Mouse (Mus musculus) liver, embryonic 13.5 days (tissue): ENCODE measurements around the gene Krt10. TPM values are rescaled to one million over a fixed set of nuclear protein-coding genes. Genes with fewer than 3 reads are reported as not detected.

Experiments used
- ATAC-seq: fragments of 200-750 bp; cut with Nextera tagmentation; 2 replicates; pipeline ENCODE4 v1.8.0; 2017; ENCODE audit warnings: low read depth, mild to moderate bottlenecking, moderate number of reproducible peaks, moderate library complexity
- DNase-seq: peaks from one replicate; pipeline ENCODE4 v3.0.0; 2022
- H3K27ac ChIP-seq: fragments of 300-500 bp; sonication (generic); 2 replicates; pipeline ENCODE4 v1.5.1; 2015; ENCODE audit warnings: moderate library complexity, mild to moderate bottlenecking, inconsistent platforms
- H3K27me3 ChIP-seq: fragments of 300-500 bp; sonication (generic); 2 replicates; pipeline ENCODE4 v1.6.1; 2015; ENCODE audit warnings: mild to moderate bottlenecking, inconsistent platforms
- H3K36me3 ChIP-seq: fragments of 300-500 bp; sonication (generic); 2 replicates; pipeline ENCODE4 v1.6.1; 2015; ENCODE audit warnings: mild to moderate bottlenecking, inconsistent platforms
- H3K4me1 ChIP-seq: fragments of 300-500 bp; sonication (generic); replicated peaks from 2 replicates; pipeline ENCODE4 v1.6.1; 2015; ENCODE audit warnings: inconsistent platforms
- H3K4me2 ChIP-seq: fragments of 300-500 bp; sonication (generic); 2 replicates; pipeline ENCODE4 v1.6.1; 2015; ENCODE audit warnings: inconsistent platforms, mild to moderate bottlenecking, moderate library complexity
- H3K4me3 ChIP-seq: fragments of 300-500 bp; sonication (generic); replicated peaks from 2 replicates; pipeline ENCODE4 v1.5.1; 2015; ENCODE audit warnings: mild to moderate bottlenecking, inconsistent platforms
- H3K9ac ChIP-seq: fragments of 300-500 bp; sonication (generic); 2 replicates; pipeline ENCODE4 v1.6.1; 2015; ENCODE audit warnings: mild to moderate bottlenecking, inconsistent platforms
- H3K9me3 ChIP-seq: fragments of 300-500 bp; sonication (generic); replicated peaks from 2 replicates; pipeline ENCODE4 v1.6.1; 2016; ENCODE audit warnings: inconsistent platforms
- WGBS: fragments of 180-500 bp; shearing (Covaris S2); methylation state at CpG from one replicate; pipeline ENCODE4 v1.1.7; 2015; ENCODE audit not compliant: insufficient replicate concordance; 5-methylcytosine and 5-hydroxymethylcytosine counted together
- polyA plus RNA-seq: library from polyadenylated mRNA; unstranded; fragments of >200 nt; fragmentation: Nextera tagmentation; extraction: Ambion mirVana; gene quantifications from 2 replicates; pipeline ENCODE4 v1.2.1, GENCODE M21; 2015

Krt10 gene
- polyA plus RNA-seq, 1 experiment from 2014 or later: 4.2 TPM

DNA sequence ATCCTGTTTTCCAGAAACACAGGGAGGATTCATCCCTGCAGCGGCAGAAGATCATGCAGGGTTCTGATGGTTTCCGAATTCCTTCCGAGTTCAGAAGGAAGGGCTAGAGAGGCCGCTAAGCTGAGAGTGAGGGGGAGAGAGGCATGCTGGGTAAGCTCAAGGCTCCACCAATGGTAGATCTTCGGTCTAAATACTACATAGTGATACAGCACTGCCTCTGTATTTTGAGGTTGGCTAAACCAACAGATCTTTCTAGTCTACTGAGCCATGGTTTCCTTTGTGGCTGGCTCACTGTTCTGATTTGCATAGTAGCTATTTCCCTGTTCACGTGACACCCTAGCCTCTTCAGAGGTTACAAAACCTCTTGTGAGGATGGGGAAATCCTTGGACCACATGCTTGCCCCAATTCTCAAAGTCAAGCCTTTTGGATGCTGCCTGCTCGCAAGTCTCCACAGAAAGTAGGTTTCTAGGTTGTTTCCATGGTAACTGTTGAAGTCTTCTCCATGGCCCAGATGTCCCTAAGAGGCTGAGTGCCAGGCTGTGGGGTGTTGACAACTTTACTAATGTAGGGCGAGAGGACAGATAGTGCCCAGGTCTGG is 19.2 kb downstream of the Krt10 start:
- Histone ChIP-seq H3K27ac (no peak overlapping the region), H3K4me3 (no peak overlapping the region), H3K27me3 (no peaks in the 10 kb centered on the region), H3K4me2 (no peak overlapping the region), H3K9ac (no peak overlapping the region), H3K4me1 (no peaks in the 10 kb centered on the region), H3K9me3 (no peaks in the 10 kb centered on the region), H3K36me3 (no peaks in the 10 kb centered on the region)
- ATAC-seq (no peak), DNase-seq (no peak)
- WGBS: 65% methylated on average over 8 of the region's 8 CpGs

DNA sequence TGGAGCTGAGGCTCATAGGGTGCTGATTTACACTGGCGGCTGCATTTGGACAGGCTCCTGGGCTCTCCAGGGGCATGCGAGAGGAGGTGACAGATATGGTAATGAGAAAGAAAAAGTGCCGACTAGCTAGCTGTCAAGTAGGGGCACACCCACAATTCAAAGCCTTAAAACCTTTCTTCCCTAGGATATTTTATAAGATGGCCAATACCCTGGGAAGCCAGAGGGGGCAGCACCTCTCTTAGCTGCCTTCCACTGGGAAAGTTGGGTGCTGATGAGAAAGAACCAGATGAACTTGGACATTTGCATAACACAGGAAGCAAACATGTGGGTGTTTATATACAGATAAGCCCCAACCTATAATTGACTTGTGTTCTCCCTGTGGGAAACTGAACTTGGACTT is 19.9 kb downstream of the Krt10 start:
- 6% methylated on average over 3 of the region's 3 CpGs for WGBS
- H3K27ac ChIP-seq: no peak overlapping the region
- H3K36me3 ChIP-seq: no peaks in the 10 kb centered on the region
- ATAC-seq (no peak), DNase-seq (no peak)
- H3K9ac ChIP-seq: no peak overlapping the region
- H3K9me3 ChIP-seq: no peaks in the 10 kb centered on the region
- no peaks in the 10 kb centered on the region for H3K27me3 ChIP-seq
- H3K4me1 ChIP-seq: no peaks in the 10 kb centered on the region
- no peak overlapping the region for H3K4me2 ChIP-seq
- H3K4me3 ChIP-seq: no peak overlapping the region

DNA sequence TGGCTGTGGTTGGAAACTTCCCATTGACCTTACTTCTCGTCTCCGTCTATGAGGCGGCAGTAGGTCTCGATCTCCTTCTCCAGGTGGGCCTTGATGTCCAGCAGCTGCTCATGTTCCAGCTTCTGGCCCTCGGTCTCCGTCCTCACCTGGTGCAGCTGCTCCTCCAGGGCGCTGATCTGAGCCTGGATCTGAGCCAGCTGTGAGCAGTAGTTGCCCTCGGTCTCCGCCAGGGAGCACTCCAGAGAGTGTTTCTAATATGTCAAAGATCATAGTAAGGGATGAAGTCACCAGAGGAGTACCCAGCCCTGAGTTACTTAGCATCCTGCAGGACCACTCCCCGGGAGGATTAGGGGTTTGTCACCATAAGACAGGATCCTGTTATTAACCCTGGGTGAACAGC is 22.4 kb downstream of the Krt10 start:
- Histone ChIP-seq H3K27me3 (no peaks in the 10 kb centered on the region), H3K9me3 (no peaks in the 10 kb centered on the region), H3K9ac (no peak overlapping the region), H3K4me3 (no peak overlapping the region), H3K27ac (no peak overlapping the region), H3K4me2 (no peak overlapping the region), H3K36me3 (no peaks in the 10 kb centered on the region), H3K4me1 (no peaks in the 10 kb centered on the region)
- WGBS: 33% methylated on average over 10 of the region's 10 CpGs
- ATAC-seq (no peak), DNase-seq (no peak)

DNA sequence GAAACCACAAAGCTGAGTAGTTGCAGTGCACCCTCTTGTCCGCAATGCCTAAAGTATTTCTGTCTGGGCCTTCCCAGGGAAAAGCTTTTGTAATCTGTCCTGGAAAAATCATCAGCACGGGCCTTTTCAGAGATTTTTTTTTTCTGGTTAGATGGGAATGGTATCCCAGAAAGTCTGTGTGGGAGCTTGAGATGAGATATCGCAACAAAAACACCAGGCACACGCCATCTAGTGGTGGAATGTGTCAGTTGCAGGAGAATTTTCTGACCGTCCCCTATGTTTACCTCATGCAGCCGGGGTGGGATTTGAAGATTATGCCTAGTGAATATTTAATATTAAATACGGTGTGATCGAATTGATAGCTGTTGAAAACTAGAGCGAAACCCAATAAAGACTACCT is 24.8 kb downstream of the Krt10 start:
- WGBS: 16% methylated on average over 9 of the region's 9 CpGs
- no peaks in the 10 kb centered on the region for H3K36me3 ChIP-seq
- no peak overlapping the region for H3K4me3 ChIP-seq
- no peak overlapping the region for H3K27ac ChIP-seq
- H3K9ac ChIP-seq: no peak overlapping the region
- H3K4me2 ChIP-seq: no peak overlapping the region
- no peaks in the 10 kb centered on the region; the same call in 1 of the 2 replicates for H3K27me3 ChIP-seq
- H3K4me1 ChIP-seq: no peaks in the 10 kb centered on the region
- DNase-seq (no peak), ATAC-seq (no peak)
- no peaks in the 10 kb centered on the region for H3K9me3 ChIP-seq

DNA sequence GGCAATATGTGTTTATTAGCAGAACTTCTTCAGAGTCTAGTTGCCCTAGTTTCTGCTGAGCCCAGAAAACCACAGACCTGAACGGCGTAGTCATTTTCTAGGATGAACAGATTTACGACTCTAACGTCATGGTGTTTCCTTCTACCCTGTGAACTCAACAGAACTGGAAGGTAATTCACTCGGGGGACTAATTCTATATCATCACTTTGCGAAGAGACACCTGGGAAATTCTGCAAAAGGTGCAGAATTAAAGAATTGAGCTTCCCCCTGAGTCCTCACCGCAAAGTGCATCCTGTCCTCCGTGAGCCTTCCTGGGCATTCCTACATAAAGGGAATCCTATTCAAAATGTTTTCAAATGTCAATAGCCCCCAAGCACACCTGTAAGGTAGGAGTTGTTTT is 27.7 kb downstream of the Krt10 start:
- Histone ChIP-seq H3K9ac (no peak overlapping the region), H3K4me1 (no peaks in the 10 kb centered on the region), H3K4me2 (no peak overlapping the region), H3K4me3 (no peak overlapping the region), H3K27me3 (no peaks in the 10 kb centered on the region; the same call in 1 of the 2 replicates), H3K9me3 (no peaks in the 10 kb centered on the region), H3K27ac (no peak overlapping the region), H3K36me3 (no peaks in the 10 kb centered on the region)
- ATAC-seq: no peak
- DNase-seq: no peak
- 68% methylated on average over 8 of the region's 8 CpGs for WGBS

DNA sequence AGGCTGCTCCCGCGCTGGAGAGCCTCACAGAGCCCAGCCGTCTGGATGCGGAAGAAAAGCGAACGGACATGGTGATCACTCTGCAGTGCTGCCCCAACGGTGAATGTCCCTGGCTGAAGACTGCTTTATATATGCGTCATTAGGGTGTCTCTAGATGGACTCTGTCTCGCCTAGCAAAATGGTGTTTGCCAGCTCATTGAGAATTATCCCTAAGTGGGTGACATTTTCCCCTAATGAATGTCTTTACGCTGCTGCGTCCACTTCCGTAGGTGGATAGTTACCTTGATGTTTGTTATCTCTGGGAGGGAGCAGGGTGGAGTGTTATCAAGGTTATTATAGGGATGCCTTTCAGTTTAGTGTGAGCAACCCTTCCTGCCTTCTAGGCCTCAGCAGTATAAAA is 38.2 kb downstream of the Krt10 start, which contains the start of gene Krt27:
Krt27 (minus strand) TSS at position 101 of the 400 bp plus-strand sequence.
- H3K27me3 ChIP-seq: no peaks in the 10 kb centered on the region
- WGBS: 71% methylated on average over 12 of the region's 12 CpGs
- no peak within 1 kb of the TSS for H3K9ac ChIP-seq
- H3K4me2 ChIP-seq: no peak within 1 kb of the TSS
- no peak within 1 kb of the TSS for H3K4me3 ChIP-seq
- no peak within 1 kb of the TSS for H3K27ac ChIP-seq
- H3K36me3 ChIP-seq: no peaks in the 10 kb centered on the region
- ATAC-seq (no peak), DNase-seq (no peak)
- H3K9me3 ChIP-seq: no peaks in the 10 kb centered on the region
- no peaks in the 10 kb centered on the region for H3K4me1 ChIP-seq

DNA sequence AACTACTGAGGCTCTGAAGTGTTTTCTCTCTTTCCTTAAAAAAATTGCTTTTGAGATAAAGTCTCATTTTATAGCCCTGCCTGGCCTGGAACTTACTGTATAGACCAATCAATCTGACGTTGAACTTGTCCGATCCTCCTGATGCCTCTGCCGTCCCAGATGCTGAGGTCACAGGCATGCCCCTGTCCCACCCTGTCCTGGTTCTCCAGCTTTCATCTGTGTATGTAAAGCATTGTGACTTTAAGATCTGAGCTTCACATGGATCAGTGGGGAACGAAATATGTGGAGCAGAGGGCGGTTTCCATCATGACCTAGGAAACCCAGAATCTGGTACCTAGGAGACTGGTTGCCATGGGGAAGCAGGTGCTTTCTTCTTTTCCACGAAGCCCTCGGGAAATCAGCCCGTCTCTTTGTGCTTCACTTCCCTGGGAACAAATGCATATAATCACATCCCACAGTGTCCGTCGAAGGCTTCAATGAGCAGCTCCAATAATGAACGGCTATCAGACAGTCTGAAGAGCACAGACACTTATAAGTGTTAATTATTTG is 49.8 kb downstream of the Krt10 start:
- H3K4me3 ChIP-seq: no peak overlapping the region
- H3K4me1 ChIP-seq: no peaks in the 10 kb centered on the region
- WGBS: 75% methylated on average over 11 of the region's 11 CpGs
- H3K27me3 ChIP-seq: no peaks in the 10 kb centered on the region
- no peak for DNase-seq
- ATAC-seq: no peak
- H3K9ac ChIP-seq: no peak overlapping the region
- H3K36me3 ChIP-seq: no peaks in the 10 kb centered on the region
- H3K4me2 ChIP-seq: no peak overlapping the region
- no peaks in the 10 kb centered on the region for H3K9me3 ChIP-seq
- no peak overlapping the region for H3K27ac ChIP-seq

DNA sequence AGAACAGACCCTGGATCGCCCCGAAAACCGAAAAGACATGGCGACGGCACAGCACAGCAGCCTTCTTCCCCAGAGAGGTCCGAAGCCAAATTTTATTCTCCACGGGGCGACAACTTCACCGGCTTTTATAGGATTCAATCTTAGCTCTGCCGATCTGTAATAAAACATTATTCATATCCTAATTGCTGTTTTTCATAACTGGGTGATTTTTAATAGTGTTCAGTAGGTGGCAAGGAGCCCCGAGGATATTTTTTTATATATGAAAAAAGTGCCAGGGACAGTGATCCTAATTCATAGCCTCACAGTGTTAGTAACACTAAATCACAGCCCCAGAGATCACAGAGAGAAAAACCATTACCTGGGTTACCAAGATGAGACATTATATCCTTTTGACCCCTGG is 51.3 kb downstream of the Krt10 start, which contains the start of gene Krt26:
Krt26 (minus strand) TSS at position 101 of the 400 bp plus-strand sequence.
- Histone ChIP-seq H3K4me1 (no peaks in the 10 kb centered on the region), H3K9ac (no peak within 1 kb of the TSS), H3K4me3 (no peak within 1 kb of the TSS), H3K4me2 (no peak within 1 kb of the TSS), H3K27me3 (no peaks in the 10 kb centered on the region), H3K36me3 (no peaks in the 10 kb centered on the region), H3K9me3 (no peaks in the 10 kb centered on the region), H3K27ac (no peak within 1 kb of the TSS)
- no peak for DNase-seq
- ATAC-seq: no peak
- WGBS: 81% methylated on average over 11 of the region's 11 CpGs

Other genes starting within 250 kb of the Krt10 start
- gene Ccr7, start 234.3 kb downstream of the Krt10 start, polyA plus RNA-seq: 0.07 and 0.17 TPM in 2 replicates
- 96.0 and 123 TPM in 2 replicates for gene Smarce1, start 158.3 kb downstream of the Krt10 start, polyA plus RNA-seq
- 0.05 and 0.29 TPM in 2 replicates for gene Krt222, start 145.3 kb downstream of the Krt10 start, polyA plus RNA-seq
- gene Krt24, start 104.1 kb downstream of the Krt10 start, polyA plus RNA-seq: not detected in 2 replicates
- not detected in 2 replicates for gene Krt25, start 66.4 kb downstream of the Krt10 start, polyA plus RNA-seq
- not detected in 2 replicates for gene Krt26, start 51.4 kb downstream of the Krt10 start, polyA plus RNA-seq
- not detected in 2 replicates for gene Krt27, start 38.3 kb downstream of the Krt10 start, polyA plus RNA-seq
- gene Krt28, start 14.5 kb downstream of the Krt10 start, polyA plus RNA-seq: not detected in 2 replicates
- gene Krt12, start 32.9 kb upstream of the Krt10 start, polyA plus RNA-seq: not detected in 2 replicates
- gene Krt20, start 48.8 kb upstream of the Krt10 start, polyA plus RNA-seq: 28.0 and 33.9 TPM in 2 replicates
- 0.54 and 0.67 TPM in 2 replicates for gene Krt23, start 103.8 kb upstream of the Krt10 start, polyA plus RNA-seq
- gene Krt39, start 132.0 kb upstream of the Krt10 start, polyA plus RNA-seq: not detected in 2 replicates
- gene Krt40, start 153.8 kb upstream of the Krt10 start, polyA plus RNA-seq: not detected in 2 replicates
- not detected in 2 replicates for gene Krtap3-3, start 161.5 kb upstream of the Krt10 start, polyA plus RNA-seq
- gene Krtap3-2, start 167.5 kb upstream of the Krt10 start, polyA plus RNA-seq: not detected in 2 replicates
- not detected in 2 replicates for gene Gm11939, start 170.1 kb upstream of the Krt10 start, polyA plus RNA-seq
- not detected in 2 replicates for gene Krtap3-1, start 177.3 kb upstream of the Krt10 start, polyA plus RNA-seq
- gene Krtap1-5, start 191.7 kb upstream of the Krt10 start, polyA plus RNA-seq: not detected in 2 replicates
- gene Krtap1-4, start 194.3 kb upstream of the Krt10 start, polyA plus RNA-seq: not detected in 2 replicates
- gene Krtap1-3, start 202.0 kb upstream of the Krt10 start, polyA plus RNA-seq: not detected in 2 replicates
- not detected in 2 replicates for gene Krtap9-3, start 208.7 kb upstream of the Krt10 start, polyA plus RNA-seq
- gene Gm11938, start 213.9 kb upstream of the Krt10 start, polyA plus RNA-seq: not detected in 2 replicates
- gene Gm11937, start 220.8 kb upstream of the Krt10 start, polyA plus RNA-seq: not detected in 2 replicates
- gene Krtap2-4, start 225.5 kb upstream of the Krt10 start, polyA plus RNA-seq: not detected in 2 replicates
- not detected in 2 replicates for gene Gm11562, start 231.1 kb upstream of the Krt10 start, polyA plus RNA-seq
- not detected in 2 replicates for gene Krtap4-1, start 238.9 kb upstream of the Krt10 start, polyA plus RNA-seq
- gene Krtap4-2, start 245.7 kb upstream of the Krt10 start, polyA plus RNA-seq: not detected in 2 replicates